Mouse (Mus musculus) midbrain, postnatal 0 days (tissue): ENCODE measurements at regions not wholly inside any gene's neighbourhood (a gene's known extent, or its start where the extent isn't known, plus 50 kb on each side); places are given as distances from the start of the nearest gene placed in this dataset.
"Not testable (repeated sequence)": the region's sequence is repeated elsewhere in the genome, so short reads cannot be mapped to it uniquely, and the experiment has no call there.

Source experiments
- ATAC-seq: fragments of 200-750 bp; cut with Nextera tagmentation; 2 replicates; pipeline ENCODE4 v1.8.0; 2017; ENCODE audit warnings: moderate number of reproducible peaks, mild to moderate bottlenecking, moderate TSS enrichment, moderate library complexity; ENCODE audit not compliant: low FRiP score
- DNase-seq: peaks from one replicate; pipeline ENCODE4 v3.0.0-alpha.2; 2015; ENCODE audit warnings: low spot score
- H3K27ac ChIP-seq: fragments of 300-500 bp; sonication (generic); 2 replicates; pipeline ENCODE4 v1.5.1; 2014; ENCODE audit warnings: low read depth, mild to moderate bottlenecking, low read length, mixed read lengths
- H3K27me3 ChIP-seq: fragments of 300-500 bp; sonication (generic); 2 replicates; pipeline ENCODE4 v1.6.1; 2014; ENCODE audit warnings: low read length, control low read depth, mixed read lengths; ENCODE audit not compliant: insufficient read depth
- H3K36me3 ChIP-seq: fragments of 300-500 bp; sonication (generic); 2 replicates; pipeline ENCODE4 v1.6.1; 2014; ENCODE audit warnings: low read length, control low read depth, mixed read lengths; ENCODE audit not compliant: insufficient read depth
- H3K4me1 ChIP-seq: fragments of 300-500 bp; sonication (generic); 2 replicates; pipeline ENCODE4 v1.6.1; 2014; ENCODE audit warnings: mild to moderate bottlenecking, control low read depth, antibody characterized with exemption, low read length, mixed read lengths; ENCODE audit not compliant: insufficient read depth
- H3K4me2 ChIP-seq: fragments of 300-500 bp; sonication (generic); 2 replicates; pipeline ENCODE4 v1.6.1; 2014; ENCODE audit warnings: low read depth, mild to moderate bottlenecking, low read length, mixed read lengths; ENCODE audit not compliant: poor library complexity, severe bottlenecking
- H3K4me3 ChIP-seq: fragments of 300-500 bp; sonication (generic); 2 replicates; pipeline ENCODE4 v1.5.1; 2014; ENCODE audit warnings: low read depth, mild to moderate bottlenecking, low read length, moderate library complexity
- H3K9ac ChIP-seq: fragments of 300-500 bp; sonication (generic); replicated peaks from 2 replicates; pipeline ENCODE4 v1.6.1; 2014; ENCODE audit warnings: mild to moderate bottlenecking, low read length, moderate library complexity, mixed read lengths; ENCODE audit not compliant: poor library complexity, severe bottlenecking
- H3K9me3 ChIP-seq: fragments of 300-500 bp; sonication (generic); 2 replicates; pipeline ENCODE4 v1.6.1; 2016; ENCODE audit warnings: low read length, control low read depth
- CTCF ChIP-seq: IDR thresholded peaks from 2 replicates; pipeline ENCODE4 v1.5.1; 2016; ENCODE audit warnings: antibody characterized with exemption, mild to moderate bottlenecking
- WGBS: fragments of 180-500 bp; shearing (Covaris S2); extraction: QIAGEN DNeasy Blood & Tissue Kit; methylation state at CpG from one replicate; pipeline ENCODE4 v1.1.7; 2014; 5-methylcytosine and 5-hydroxymethylcytosine counted together

GRCm38 (mm10) chr6:44010946-44011345 lies 344.9 kb upstream of the Tpk1 start:
- no peak for TF ChIP-seq CTCF
- Histone ChIP-seq H3K9ac (no peak overlapping the region), H3K4me3 (no peak overlapping the region), H3K36me3 (no peaks in the 10 kb centered on the region), H3K27me3 (no peaks in the 10 kb centered on the region), H3K27ac (no peak overlapping the region), H3K9me3 (no peaks in the 10 kb centered on the region), H3K4me1 (no peaks in the 10 kb centered on the region), H3K4me2 (no peak overlapping the region)
- no peak for ATAC-seq
- WGBS, result 47% methylated on average over 4 of the region's 4 CpGs
- peak; percentile 43 for DNase-seq

- not testable (repeated sequence) for H3K27me3 ChIP-seq, H3K4me1 ChIP-seq, H3K4me2 ChIP-seq, ATAC-seq, H3K36me3 ChIP-seq, H3K9me3 ChIP-seq, H3K27ac ChIP-seq, DNase-seq, H3K9ac ChIP-seq, H3K4me3 ChIP-seq
Measured at GRCm38 (mm10) chr6:44007196-44007595, 341.1 kb upstream of the Tpk1 start.
